Mouse (Mus musculus): ENCODE measurements around the gene Chmp6. TPM values are rescaled to one million over a fixed set of nuclear protein-coding genes. Genes with fewer than 3 reads are reported as not detected.
A peak's percentile ranks its signal among the peaks of the same experiment; 100 is the strongest.

Gene Chmp6
- 87.3 and 98.5 TPM in 2 replicates for polyA plus RNA-seq (2012; rRNA removed)

DNA sequence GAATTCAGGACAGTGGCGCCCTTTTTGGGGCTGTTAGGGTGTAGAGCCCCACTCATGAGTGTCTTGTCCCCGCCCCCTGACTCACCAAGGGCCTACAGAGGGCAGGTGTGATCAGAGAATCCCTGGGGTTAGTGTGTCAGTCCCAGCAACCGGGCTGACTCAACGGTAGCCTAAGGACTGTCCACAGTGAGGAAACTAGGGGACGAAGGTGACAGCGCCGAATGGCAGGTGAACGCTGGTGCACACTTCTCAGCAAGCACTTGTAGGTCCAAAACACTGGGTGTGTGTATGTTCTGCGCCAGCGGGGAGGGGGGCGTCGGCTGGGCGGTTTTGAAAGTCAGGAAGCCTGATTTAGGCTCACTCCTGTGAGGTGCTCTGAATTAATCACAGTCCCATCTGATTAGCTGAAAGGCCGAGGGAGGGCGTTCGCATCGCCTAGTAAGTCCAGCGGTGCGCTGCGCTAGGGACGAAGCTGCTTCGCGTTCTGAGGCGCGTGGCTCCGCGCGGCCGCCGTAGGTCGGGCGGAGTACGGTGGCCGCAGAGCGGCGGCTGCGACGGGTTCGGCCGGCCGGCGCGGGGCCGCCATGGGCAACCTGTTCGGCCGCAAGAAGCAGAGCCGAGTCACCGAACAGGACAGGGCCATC lies at the start of gene Chmp6:
Chmp6 (plus strand) TSS at position 151 of the 644 bp plus-strand sequence.
- no peak for DNase-seq (ENCODE audit: low read depth, low spot score)
- under 1% methylated on average over 48 of the region's 48 CpGs for WGBS

DNA sequence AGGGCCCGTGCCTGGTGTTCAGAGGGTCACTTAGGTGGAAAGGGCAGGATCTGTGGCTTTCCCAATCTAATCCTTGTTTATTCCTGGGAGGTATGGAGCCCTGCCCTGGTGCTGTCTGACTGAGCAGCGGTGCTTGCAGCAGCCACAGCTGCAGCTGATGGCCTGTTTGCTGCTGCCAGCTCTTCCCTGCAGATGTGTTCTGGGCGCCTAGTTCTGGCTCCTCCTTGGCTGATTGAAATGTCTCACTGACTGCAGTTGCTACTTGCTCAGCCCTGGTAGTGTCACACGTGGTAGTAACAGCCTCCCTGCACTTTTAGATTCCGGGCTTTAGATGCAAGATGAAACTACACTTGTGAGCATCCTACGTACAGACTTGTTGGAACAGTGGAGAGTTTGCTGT lies 46.4 kb upstream of the Chmp6 start:
- WGBS = 83% methylated on average over 6 of the region's 6 CpGs

DNA sequence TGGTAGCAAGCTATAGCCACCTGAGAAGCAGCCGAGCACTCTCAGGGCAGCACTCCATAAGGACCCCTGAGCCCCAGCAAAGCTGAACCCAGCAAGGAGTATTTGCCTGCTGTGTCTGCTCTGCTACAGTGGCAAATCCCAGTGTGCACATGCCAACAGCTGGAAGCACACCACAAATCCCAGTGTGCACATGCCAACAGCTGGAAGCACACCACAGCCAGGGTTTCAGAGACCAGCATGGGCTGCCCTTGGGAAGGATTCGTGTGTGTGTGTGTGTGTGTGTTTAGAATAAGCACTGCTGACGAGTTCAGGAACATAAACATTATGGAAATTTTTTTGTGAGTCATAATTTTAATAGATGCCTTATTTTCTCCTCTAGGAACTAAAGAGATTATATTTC lies 45.1 kb upstream of the Chmp6 start:
- DNase-seq (ENCODE audit: low read depth, low spot score) = no peak
- 74% methylated on average over 3 of the region's 3 CpGs for WGBS

More for the DNA sequence above, 46.4 kb upstream of the Chmp6 start:
- DNase-seq (ENCODE audit: low read depth, low spot score) = no peak

DNA sequence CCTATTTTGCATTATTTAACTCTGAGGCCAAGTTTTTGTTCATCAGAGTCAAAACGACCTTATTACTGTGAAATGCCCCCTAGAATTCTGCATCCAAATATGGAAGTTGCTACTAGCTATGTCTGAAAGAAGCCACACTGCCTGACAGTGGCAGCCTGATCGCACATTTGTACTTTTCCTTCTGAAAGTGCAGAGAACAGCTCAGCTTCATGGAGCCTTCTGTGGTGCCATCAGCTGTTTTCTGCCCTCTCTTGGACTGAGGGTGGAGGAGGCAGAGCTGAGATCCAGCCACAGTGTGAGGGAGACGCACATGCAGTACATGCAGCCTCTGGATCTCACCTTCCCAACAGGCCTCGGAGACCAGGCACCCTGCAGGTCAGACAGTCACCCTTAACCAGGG lies 44.7 kb upstream of the Chmp6 start:
- DNase-seq (ENCODE audit: low read depth, low spot score) = no peak
- WGBS = 69% methylated on average over 4 of the region's 4 CpGs

DNA sequence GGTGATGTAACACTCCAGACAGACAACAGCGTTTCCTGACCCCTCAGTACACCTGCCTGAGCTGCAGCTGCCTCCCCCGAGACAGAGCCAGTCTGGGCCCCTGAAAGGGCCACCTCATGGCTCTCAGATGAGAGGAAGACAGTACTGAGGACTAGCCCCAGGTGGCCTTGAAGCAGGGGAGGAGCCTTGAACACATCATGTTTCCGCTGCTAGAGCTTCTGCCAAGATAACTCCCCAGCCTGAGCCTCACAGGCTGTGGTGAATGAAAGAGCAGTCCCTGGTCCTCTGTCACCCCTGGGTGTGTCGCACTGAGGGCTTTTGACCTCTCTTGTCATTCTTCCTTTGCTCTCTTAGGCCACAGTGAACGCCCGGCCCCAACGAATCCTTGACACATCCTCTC lies 42.1 kb upstream of the Chmp6 start:
- no peak for DNase-seq (ENCODE audit: low read depth, low spot score)

DNA sequence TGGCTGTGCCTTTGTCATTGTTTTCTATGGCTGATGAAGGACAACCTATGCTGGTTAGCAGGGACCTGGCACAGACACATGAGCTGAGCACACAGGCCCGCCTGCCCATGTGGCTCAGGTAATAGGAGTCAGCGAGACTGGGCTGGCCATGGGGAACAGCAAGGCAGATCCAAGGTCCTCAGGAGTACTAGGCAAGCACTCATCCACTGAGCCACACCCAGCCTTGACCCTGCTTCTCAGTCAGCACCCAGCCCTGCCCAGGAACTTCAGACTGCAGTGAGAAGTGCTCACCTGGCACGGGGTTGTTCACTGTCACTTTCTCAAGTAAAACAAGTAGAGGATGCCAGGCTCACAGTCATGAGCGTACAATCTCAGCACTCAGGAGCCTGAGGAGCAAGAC lies 39.6 kb upstream of the Chmp6 start:
- peak; percentile 27 for DNase-seq (ENCODE audit: low read depth, low spot score)
- WGBS = 68% methylated on average over 4 of the region's 4 CpGs

More for the DNA sequence above, 42.1 kb upstream of the Chmp6 start:
- 83% methylated on average over 7 of the region's 7 CpGs for WGBS

DNA sequence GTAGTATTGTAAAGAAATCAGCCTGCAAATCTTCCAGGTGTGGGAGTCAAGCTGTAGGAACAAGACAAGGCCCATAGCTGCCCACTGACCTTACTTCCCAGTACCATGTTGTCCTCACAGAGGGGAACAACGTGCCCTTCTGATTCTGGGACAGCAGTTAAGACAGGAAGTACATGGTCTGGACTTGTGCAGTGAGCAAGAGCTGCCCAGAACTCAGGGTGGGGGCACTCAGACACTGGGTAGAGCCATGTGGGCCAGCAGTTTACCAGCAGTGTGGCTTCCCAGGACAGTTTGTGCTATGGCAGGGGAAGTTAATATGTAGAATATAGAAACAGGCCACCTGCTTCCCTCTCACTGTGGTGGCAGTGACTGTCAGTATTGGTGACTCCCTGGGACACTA lies 38.4 kb upstream of the Chmp6 start:
- 81% methylated on average over 1 of the region's 1 CpGs for WGBS
- no peak for DNase-seq (ENCODE audit: low read depth, low spot score)

DNA sequence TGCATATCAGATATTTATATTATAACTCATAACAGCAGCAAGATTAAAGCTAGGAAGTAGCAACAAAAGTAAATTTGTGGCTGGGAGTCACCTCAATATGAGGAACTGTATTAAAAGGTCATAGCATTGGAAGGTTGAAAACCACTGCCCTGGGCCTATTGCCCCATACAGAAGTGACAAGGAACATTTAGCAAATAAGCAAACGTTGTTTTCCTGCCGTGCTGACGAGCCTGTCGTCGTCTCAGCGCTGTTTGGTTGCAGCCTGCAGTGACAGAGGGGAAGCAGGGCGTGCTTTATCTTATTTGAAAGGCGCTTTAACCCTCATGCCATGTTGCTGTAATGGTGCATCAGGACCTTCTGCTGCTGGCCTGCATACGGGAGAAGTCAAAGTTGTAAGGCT lies 37.6 kb upstream of the Chmp6 start:
- WGBS = 79% methylated on average over 9 of the region's 9 CpGs
- DNase-seq (ENCODE audit: low read depth, low spot score) = no peak

DNA sequence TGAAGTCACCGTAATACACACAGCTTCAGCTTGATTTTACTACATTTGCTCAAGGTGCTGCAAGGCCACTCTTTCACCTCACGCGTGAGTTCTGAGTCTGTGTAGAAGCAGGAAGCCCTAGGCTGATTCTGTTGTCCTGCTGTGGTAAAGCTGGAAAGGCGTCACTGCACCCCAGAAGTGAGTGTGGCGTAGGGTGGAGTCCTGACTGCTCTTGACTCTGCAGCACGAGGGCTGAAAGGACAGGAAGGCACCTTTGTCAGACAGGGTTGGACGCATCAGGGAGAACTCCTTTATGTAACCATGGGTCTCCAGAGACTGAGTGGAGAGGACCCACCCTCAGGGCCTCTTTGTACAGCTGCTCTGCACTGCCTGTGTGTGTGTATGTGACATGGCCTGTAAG lies 36.1 kb upstream of the Chmp6 start:
- WGBS = 90% methylated on average over 7 of the region's 7 CpGs
- DNase-seq (ENCODE audit: low read depth, low spot score) = no peak

DNA sequence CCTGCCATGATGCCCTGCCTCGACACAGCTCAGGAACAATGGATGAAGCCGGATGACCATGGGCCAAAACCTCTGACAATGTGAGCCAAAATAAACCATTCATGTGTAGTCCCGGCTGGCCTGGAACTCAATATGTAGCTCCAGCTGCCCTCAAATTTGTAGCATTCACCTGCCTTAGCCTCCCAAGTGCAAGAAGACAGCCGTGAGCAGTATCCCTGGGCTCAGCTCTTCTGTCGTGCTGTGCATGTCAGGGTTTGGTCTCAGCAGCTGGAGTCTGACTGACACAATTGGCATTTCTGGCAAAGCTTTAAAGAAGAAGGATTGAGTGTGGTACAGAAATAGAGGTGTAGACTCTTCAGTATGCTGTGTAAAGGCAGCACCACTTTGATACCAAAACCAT lies 33.7 kb upstream of the Chmp6 start:
- DNase-seq (ENCODE audit: low read depth, low spot score) = no peak
- WGBS = 93% methylated on average over 5 of the region's 5 CpGs

DNA sequence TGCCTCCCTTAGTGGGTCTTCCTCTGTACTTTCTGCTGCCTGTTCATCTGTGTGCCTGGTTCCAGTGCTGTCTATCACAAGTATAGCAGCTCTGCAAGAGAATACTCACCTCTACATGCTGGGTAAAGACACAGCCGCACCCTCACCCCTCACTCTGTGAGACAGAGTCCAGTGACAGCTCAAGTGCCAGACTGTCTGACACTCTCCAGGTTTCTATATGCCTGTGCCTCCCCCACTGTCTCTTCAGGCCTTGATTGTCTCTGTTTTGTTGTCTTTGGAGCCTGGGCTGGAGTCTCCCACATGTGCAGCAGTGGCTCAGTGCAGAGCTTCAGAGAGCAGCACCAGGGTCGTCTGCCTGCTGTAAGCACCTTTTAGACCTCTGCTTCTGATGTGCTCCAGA lies 29.6 kb upstream of the Chmp6 start:
- 82% methylated on average over 2 of the region's 2 CpGs for WGBS

DNA sequence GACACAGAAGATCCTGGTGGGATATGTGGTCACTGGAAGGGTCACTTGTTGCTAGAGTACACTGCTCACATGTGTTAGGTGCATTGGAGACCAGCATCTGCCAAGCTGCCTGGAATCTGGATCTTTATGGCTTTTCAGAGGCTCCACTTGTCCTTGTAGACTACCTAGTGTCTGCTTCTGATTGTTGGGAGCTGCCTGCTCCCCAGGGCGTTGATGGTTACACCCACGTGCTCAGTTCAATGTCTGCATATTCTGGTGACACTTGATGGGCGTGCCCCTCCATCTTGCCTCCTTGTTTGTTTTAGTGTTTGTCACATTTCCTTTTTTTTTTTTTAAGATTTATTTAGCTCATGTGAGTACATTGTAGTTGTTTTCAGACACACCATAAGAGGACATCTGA lies 23.3 kb upstream of the Chmp6 start:
- no peak for DNase-seq (ENCODE audit: low read depth, low spot score)
- WGBS = 51% methylated on average over 3 of the region's 3 CpGs

More for the DNA sequence above, 29.6 kb upstream of the Chmp6 start:
- no peak for DNase-seq (ENCODE audit: low read depth, low spot score)

DNA sequence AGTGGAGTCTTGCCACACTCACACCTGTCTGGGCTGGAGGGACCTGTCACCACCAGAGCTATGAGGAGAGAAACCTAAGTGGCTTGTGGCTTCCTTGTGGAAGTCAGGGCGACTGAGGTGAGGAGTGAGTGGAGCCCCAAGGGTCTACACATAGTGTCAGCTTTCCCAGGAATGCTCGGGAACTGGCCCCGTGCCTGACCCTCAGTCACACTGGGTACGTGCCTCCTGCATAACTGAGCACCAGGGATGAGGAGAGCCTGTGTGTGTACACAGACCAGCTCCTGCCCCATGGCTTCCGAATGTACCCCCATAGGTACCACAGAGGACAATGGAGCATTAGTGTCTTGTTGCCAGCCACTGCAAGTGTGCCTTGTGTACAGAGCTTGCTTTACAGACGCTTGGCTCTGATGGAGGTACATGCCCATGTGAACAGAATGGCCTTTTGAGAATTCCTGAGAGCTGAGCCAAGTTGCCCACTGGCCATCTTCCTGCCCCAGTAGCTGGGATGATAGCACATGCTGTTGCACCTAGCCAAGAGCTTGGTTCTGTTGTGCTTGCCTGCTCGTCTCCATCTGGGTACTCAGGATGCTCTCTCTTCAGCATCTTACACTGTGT lies 21.5 kb upstream of the Chmp6 start:
- no peak for DNase-seq (ENCODE audit: low read depth, low spot score)
- WGBS = 88% methylated on average over 7 of the region's 7 CpGs

DNA sequence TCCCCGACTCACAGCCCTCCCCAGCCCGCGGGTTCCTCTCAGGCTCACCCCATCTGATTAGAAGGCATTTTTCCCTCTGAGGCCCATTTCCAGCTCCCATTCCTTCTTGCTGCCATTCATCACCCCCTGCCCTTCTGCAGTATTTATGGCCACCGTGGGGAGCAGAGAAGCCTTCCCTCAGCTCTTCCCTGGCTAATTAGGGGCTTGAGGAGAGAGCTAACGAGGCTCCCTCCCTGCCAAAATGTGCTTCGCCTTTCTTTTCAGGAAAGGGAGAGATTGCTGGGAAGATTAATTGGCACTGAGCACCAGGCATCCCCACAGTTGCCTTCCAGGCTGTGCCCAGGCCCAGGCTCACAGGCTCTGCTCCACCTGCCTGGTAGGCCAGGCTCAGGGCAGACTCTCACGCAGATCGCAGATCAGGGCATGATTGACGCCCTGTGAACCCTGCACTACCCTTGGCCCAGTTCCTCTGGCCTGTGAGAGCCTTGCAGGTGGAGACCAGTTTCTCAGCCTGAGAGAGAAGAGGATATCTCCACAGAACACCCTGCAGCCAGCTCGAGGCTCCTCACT lies 19.5 kb upstream of the Chmp6 start:
- 82% methylated on average over 10 of the region's 10 CpGs for WGBS
- DNase-seq (ENCODE audit: low read depth, low spot score) = no peak

DNA sequence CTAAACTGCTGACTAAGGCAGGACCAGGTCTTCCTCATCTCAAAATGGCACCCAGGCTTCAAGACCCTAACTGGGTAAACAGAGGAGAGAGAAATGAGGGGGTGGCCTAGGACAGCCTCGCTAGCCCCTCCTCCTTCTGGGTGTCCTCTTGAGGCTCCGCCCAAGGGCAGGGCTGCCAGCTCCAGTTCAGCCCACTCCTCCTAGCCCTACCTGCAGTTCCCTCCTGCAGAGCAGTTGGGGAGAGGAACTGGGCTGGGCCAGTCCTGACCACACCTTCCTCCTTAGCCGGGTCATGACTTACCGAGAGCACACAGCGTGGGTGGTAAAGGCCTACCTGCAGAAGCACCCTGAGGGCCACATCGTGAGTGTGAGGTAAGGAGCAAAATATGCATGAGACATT lies 18.6 kb upstream of the Chmp6 start:
- no peak for DNase-seq (ENCODE audit: low read depth, low spot score)
- WGBS = 37% methylated on average over 6 of the region's 6 CpGs

DNA sequence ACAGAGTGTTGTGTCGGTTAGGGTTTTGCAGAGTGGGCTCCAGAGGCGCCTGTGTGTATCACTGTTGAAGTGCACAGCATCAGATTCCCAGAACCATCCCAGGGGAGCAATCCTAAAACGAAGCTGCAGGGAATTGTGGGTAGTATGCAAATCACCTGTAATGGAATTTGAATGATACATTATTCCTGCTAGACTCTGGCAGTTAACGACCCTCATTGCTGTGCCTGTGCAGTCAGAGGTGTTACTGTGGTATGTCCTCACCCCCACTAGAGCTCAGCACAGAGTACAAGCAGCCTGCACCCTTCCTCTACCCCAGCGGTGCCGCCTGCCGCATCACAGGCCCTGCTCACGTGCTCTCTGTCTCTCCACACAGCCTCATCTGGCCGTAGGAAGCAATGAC lies 16.2 kb upstream of the Chmp6 start:
- no peak for DNase-seq (ENCODE audit: low read depth, low spot score)

DNA sequence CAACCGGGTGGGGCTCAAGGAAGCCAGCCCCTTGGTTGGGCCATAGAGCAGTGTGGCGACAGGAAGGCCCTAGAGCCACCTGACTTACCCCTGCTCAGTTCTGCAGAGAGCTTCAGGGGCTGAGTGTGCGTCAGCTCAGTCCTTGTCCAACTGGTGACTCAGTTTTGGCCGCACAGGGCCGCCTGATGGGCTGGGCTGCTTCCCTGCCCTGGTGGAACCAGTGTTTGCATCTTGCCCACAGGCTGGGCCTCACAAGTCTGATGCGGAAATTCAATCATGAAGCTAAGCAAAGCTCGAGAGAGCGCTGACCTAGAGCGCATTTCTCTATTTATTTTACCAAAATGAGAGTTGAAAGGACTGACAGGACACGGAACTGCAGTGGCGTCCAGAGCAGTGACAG lies 14.3 kb upstream of the Chmp6 start:
- WGBS = 88% methylated on average over 11 of the region's 11 CpGs

More for the DNA sequence above, 16.2 kb upstream of the Chmp6 start:
- WGBS = 85% methylated on average over 9 of the region's 9 CpGs

DNA sequence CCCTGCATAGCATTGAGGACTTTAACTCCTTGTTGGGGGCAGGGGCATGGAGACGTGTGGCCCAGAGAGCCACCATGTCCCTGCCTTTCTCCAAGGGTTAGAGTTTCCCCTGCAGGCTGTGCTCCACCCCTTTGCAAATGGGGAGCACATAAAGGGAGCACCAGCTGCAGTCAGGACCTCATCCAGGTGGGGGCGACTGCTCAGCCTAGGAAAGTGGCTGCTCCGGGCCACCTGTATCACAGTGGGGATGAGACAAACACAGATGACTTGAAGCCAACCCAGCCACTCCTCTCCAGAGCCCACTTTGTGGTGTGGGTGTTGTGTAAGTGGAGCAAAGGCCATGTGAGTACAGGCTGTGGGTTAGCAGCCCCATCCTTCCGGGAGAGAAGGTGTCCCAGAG lies 12.1 kb upstream of the Chmp6 start:
- DNase-seq (ENCODE audit: low read depth, low spot score) = no peak
- WGBS = 63% methylated on average over 4 of the region's 4 CpGs

More for the DNA sequence above, 14.3 kb upstream of the Chmp6 start:
- no peak for DNase-seq (ENCODE audit: low read depth, low spot score)

DNA sequence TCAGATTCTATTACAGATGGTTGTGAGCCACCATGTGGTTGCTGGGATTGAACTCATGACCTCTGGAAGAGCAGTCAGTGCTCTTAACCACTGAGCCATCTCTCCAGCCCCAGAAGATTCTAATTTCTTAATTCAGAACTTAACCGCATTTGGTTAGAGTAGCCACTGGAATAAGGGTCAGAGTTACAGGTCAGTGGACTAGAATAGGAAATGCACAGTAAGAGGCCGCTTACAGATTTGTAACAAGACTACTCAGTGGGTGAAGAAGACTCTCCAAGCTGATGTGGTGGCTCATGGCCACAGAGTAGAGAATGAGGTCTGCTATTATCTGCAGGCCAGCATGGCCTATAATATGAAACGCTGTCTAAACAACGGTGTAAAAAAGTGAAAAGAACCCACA lies 10.3 kb upstream of the Chmp6 start:
- no peak for DNase-seq (ENCODE audit: low read depth, low spot score)
- 65% methylated on average over 4 of the region's 4 CpGs for WGBS

DNA sequence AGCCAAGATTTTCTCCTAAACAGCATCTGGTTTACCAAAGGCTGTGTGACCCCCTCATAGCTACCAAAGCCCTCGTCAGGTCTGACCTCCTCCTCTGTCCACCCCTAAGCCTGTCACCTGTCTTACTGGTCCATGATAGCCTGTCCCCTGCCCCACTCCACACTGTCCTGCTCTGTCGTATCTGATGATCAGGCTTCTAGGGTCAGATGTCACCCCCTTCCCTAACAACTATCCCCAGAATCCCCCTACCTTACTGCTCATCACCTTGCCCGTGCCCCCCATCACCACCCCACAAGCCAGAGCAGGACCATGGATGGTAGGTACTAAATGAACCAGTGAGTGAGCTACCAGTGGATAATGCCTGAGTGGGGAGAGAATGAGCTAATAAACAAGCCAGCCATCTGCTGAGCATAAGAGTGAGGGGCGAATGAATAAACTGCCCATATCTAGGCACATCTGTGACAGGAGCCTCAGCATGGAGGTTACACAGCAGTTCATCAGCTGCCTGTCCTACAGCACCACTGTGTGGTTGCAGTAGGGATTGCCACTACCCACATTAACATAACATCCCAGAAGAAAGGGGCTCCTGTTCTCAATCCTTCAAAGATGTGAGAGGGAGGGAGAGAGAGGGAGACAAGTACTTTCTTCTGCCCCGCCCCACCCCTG lies 8.5 kb upstream of the Chmp6 start:
- DNase-seq (ENCODE audit: low read depth, low spot score) = no peak
- 20% methylated on average over 5 of the region's 5 CpGs for WGBS

DNA sequence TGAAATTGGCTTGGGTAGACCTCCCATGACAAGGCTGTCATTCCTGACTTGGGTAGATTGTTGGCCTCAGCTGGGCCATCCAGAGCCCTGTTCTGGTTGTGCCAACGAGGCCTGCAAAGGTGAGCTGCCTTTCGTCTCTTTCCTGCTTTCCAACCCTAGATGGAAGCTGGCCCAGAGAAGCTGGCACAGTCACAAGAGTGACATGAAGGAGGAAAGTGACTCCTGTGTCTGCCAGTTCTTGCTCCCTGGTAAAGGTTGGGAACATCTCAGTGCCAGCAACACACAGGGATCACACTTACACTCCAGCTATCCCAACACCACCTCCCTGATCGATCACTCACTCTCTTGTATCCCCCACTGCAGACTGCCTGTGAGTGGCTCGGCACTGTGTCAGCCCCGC lies 7.4 kb upstream of the Chmp6 start:
- 64% methylated on average over 5 of the region's 5 CpGs for WGBS
- DNase-seq (ENCODE audit: low read depth, low spot score) = no peak
